Mouse (Mus musculus) E14TG2a.4 (cell line): ENCODE results near the gene Apool.
A peak's percentile ranks its signal among the peaks of the same experiment; 100 is the strongest.
"Not testable (repeated sequence)": the region's sequence is repeated elsewhere in the genome, so short reads cannot be mapped to it uniquely, and the experiment has no call there.

Experiments
- H3K27me3 ChIP-seq: 2 replicates; pipeline ENCODE4 v1.6.1; 2014; ENCODE audit warnings: low read length, control low read depth; ENCODE audit not compliant: insufficient read depth
- H3K36me3 ChIP-seq: 2 replicates; pipeline ENCODE4 v1.6.1; 2014; ENCODE audit warnings: low read length, control low read depth; ENCODE audit not compliant: insufficient read depth
- H3K4me1 ChIP-seq: replicated peaks from 2 replicates; pipeline ENCODE4 v1.6.1; 2014; ENCODE audit warnings: low read depth, low read length, control low read depth
- H3K4me3 ChIP-seq: replicated peaks from 2 replicates; pipeline ENCODE4 v1.5.1; 2014; ENCODE audit warnings: mild to moderate bottlenecking, low read length
- H3K9me3 ChIP-seq: 2 replicates; pipeline ENCODE4 v1.6.1; 2014; ENCODE audit warnings: low read length, control low read depth
- CTCF ChIP-seq: conservative IDR thresholded peaks from 2 replicates; pipeline ENCODE4 v1.5.1; 2014; ENCODE audit warnings: low read length
- NANOG ChIP-seq: IDR thresholded peaks from 2 replicates; pipeline ENCODE4 v1.6.1; 2014; ENCODE audit warnings: borderline replicate concordance, low read length, mixed read lengths
- POU5F1 ChIP-seq: IDR thresholded peaks from 2 replicates; pipeline ENCODE4 v1.6.1; 2014; ENCODE audit warnings: low read length, borderline replicate concordance

Gene Apool

DNA sequence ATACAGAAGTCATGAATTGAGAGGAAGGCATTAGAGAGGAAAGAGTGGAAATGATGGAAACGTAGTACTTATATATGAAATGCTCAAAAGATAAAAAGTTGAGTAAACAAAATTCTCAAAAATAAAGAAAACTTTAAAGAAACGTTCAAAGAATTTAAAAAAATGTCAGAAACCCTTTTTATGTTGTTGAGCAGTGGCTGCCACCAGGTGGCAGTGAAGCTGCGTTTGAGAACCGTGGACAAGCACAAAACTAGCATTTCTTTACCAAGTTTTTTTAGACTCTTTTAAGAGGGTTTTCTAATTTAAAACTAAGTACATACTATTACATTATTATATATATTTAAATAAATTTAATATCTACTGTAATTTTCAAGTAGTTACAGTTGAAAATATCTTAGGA lies 57.3 kb downstream of the Apool start:
- no peaks in the 10 kb centered on the region for H3K4me1 ChIP-seq
- no peaks in the 10 kb centered on the region for H3K36me3 ChIP-seq
- TF ChIP-seq POU5F1, result no peak
- no peak for TF ChIP-seq NANOG
- TF ChIP-seq CTCF, result peak; percentile 36
- H3K9me3 ChIP-seq, result no peaks in the 10 kb centered on the region
- H3K27me3 ChIP-seq, result peaks cover 5% of the 10 kb centered on the region
- H3K4me3 ChIP-seq, result no peak overlapping the region

DNA sequence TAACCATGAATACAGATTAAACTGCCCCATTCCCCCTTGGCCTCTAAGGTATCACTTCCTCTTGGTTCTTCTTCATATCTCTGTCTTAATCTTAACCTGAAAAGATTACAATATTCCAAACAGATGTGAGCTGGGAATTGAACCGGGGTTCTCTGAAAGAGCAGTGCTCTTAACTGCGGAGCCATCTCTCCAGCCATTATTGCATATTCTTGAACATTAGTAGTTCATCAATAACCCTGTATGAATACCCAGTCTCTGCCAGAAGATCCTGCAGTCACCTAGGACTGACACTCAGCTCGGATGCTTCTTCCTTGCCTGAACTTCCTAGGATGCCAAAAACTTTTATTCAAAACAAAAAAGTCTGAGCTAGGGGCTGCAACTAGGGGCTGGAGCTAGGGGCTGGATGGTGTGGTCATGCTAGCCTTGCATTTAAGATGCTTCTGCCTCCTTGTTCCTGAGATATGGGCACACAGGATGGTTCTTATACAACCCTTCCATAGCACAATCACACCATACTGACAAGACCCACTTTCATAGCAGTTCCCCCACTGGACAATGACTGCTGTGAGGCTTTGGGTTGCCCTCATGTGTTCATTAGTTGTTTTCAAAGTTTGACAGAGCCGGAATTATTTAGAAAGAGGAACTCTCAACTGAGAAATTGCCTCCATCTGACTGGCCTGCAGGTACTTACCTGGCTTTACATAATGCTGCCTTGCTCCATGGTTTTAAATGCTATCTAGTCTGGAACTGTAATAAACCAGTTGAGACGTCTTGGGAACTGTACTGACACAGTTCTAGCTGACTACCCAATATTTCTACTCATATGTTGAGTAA lies 59.7 kb downstream of the Apool start:
- H3K27me3 ChIP-seq, H3K36me3 ChIP-seq, H3K4me1 ChIP-seq, H3K4me3 ChIP-seq, H3K9me3 ChIP-seq: not testable (repeated sequence)

DNA sequence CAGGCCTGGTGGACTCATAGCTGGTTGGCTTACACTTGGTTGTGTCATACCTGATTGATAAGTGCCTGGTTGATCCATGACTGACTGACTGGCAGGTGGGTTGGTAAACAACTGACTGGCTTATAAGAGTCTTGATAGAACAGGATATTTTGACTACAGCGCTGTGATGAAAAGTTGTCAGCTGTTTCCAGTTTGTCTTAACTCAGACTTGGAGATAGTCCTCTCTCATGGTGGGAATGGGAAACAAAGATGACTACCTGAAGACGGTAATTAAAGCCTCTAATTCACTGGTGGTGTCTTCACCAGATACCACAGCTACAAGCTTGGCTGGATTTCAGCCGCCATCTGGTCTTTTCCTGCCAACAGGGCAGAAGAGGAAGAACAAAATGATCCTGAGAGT lies 95.5 kb downstream of the Apool start, which contains the start of gene Satl1:
Gene Satl1, minus strand, starts transcription at position 101 of the 400 bp plus-strand sequence.
- Histone ChIP-seq H3K4me3 (no peak within 1 kb of the TSS), H3K4me1 (no peaks in the 10 kb centered on the region), H3K27me3 (no peaks in the 10 kb centered on the region), H3K9me3 (no peaks in the 10 kb centered on the region), H3K36me3 (no peaks in the 10 kb centered on the region)
- TF ChIP-seq POU5F1 (no peak), NANOG (no peak), CTCF (no peak)

DNA sequence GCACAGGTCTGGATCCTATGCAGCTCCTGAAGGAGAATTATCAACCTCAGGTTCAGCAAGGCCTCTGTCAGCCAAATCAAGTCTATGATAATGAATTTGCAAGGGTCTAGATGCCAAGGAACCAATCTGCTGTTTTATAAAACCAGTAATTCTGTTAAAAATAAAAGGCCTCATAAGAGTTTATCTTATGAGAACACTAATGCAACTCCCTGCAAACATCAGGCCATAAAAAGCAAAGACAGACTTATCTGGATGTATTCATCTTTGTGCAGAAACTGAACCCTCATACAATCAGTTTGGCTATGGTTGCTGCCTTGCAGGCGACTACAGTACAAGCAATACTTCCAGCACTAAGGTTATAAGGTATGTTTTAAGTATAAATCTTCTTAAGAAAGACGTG lies 101.2 kb downstream of the Apool start:
- TF ChIP-seq CTCF (no peak), POU5F1 (no peak), NANOG (no peak)
- 0 out of 2 replicates have a peak, but pooled peaks cover 3% of the 10 kb centered on the region for H3K9me3 ChIP-seq

More for the DNA sequence above, 101.2 kb downstream of the Apool start:
- Histone ChIP-seq H3K27me3 (no peaks in the 10 kb centered on the region), H3K4me1 (no peaks in the 10 kb centered on the region), H3K4me3 (no peak overlapping the region), H3K36me3 (no peaks in the 10 kb centered on the region)
